Mouse (Mus musculus): ENCODE results near the gene Abcd4.

- TF ChIP-seq CTCF (conservative IDR thresholded peaks at IDR 0.05; ENCODE audit: insufficient read depth, insufficient read length, low read depth, low read length) (no peak), POLR2A (IDR thresholded peaks at IDR 0.05; ENCODE audit: low read depth, low read length) (no peak)
Observed at GRCm38 (mm10) chr12:84562558-84562957, 54.7 kb downstream of the Abcd4 start.

Measured in kidney, adult 2 months (tissue).